Mouse (Mus musculus) cortical plate, adult 2 months (tissue): ENCODE measurements around the gene Casz1. TPM values are rescaled to one million over a fixed set of nuclear protein-coding genes. Genes with fewer than 3 reads are reported as not detected.

Experiments used
- H3K27ac ChIP-seq: fragments of 200-500 bp; 2 replicates; pipeline ENCODE4 v1.5.1; 2012; ENCODE audit warnings: low read length, control low read depth, inconsistent platforms; ENCODE audit not compliant: insufficient read depth
- H3K4me1 ChIP-seq: fragments of 200-500 bp; 2 replicates; pipeline ENCODE4 v1.6.1; 2011; ENCODE audit warnings: low read length; ENCODE audit not compliant: control insufficient read depth, insufficient read depth
- H3K4me3 ChIP-seq: fragments of 200-500 bp; 2 replicates; pipeline ENCODE4 v1.5.1; 2011; ENCODE audit warnings: mild to moderate bottlenecking, low read length, control low read depth; ENCODE audit not compliant: insufficient read depth
- CTCF ChIP-seq: fragments of 200-500 bp; IDR thresholded peaks from 2 replicates; pipeline ENCODE4 v1.5.1; 2011; ENCODE audit warnings: mild to moderate bottlenecking, control low read depth, low read length; ENCODE audit not compliant: insufficient read depth; ENCODE audit errors: extremely low read depth
- POLR2A ChIP-seq: fragments of 200-500 bp; IDR thresholded peaks from 2 replicates; pipeline ENCODE4 v1.6.1; 2011; ENCODE audit warnings: mild to moderate bottlenecking, low read length, control low read depth; ENCODE audit not compliant: insufficient read depth; ENCODE audit errors: extremely low read depth
- polyA plus RNA-seq: library from polyadenylated mRNA; depleted of rRNA; stranded (reverse); fragments of >200 nt; gene quantifications from 2 replicates; pipeline ENCODE4 v1.2.3, GENCODE M21; 2012

Gene Casz1
- polyA plus RNA-seq, 1 experiment, result 0.69 TPM

GRCm38 (mm10) chr4:148925589-148926359, 121.5 kb downstream of the Casz1 start:
- no peak overlapping the region for H3K4me3 ChIP-seq

GRCm38 (mm10) chr4:148926459-148926858, 122.2 kb downstream of the Casz1 start:
- H3K4me1 ChIP-seq, result no peaks in the 10 kb centered on the region

More at GRCm38 (mm10) chr4:148925589-148926359, 121.5 kb downstream of the Casz1 start:
- Histone ChIP-seq H3K27ac (no peak overlapping the region), H3K4me1 (no peaks in the 10 kb centered on the region)
- no peak for TF ChIP-seq CTCF
- TF ChIP-seq POLR2A, result no peak

GRCm38 (mm10) chr4:148928316-148928715, 124.1 kb downstream of the Casz1 start:
- Histone ChIP-seq H3K4me3 (no peak overlapping the region), H3K4me1 (no peaks in the 10 kb centered on the region), H3K27ac (no peak overlapping the region)
- TF ChIP-seq CTCF, result no peak
- no peak for TF ChIP-seq POLR2A

More at GRCm38 (mm10) chr4:148926459-148926858, 122.2 kb downstream of the Casz1 start:
- TF ChIP-seq CTCF, result no peak
- TF ChIP-seq POLR2A, result no peak
- Histone ChIP-seq H3K4me3 (no peak overlapping the region), H3K27ac (no peak overlapping the region)

- Histone ChIP-seq H3K4me3 (no peak overlapping the region), H3K27ac (no peak overlapping the region), H3K4me1 (no peaks in the 10 kb centered on the region)
- no peak for TF ChIP-seq CTCF
- no peak for TF ChIP-seq POLR2A
Measured at GRCm38 (mm10) chr4:148928876-148929275, 124.6 kb downstream of the Casz1 start.

GRCm38 (mm10) chr4:148930721-148931229, 126.5 kb downstream of the Casz1 start:
- no peak overlapping the region for H3K4me3 ChIP-seq
- H3K4me1 ChIP-seq, result no peaks in the 10 kb centered on the region
- no peak for TF ChIP-seq CTCF
- TF ChIP-seq POLR2A, result no peak
- no peak overlapping the region for H3K27ac ChIP-seq

GRCm38 (mm10) chr4:148933109-148933508, 128.9 kb downstream of the Casz1 start:
- TF ChIP-seq POLR2A (no peak), CTCF (no peak)
- H3K4me3 ChIP-seq, result no peak overlapping the region
- H3K4me1 ChIP-seq, result no peaks in the 10 kb centered on the region
- H3K27ac ChIP-seq, result no peak overlapping the region

DNA sequence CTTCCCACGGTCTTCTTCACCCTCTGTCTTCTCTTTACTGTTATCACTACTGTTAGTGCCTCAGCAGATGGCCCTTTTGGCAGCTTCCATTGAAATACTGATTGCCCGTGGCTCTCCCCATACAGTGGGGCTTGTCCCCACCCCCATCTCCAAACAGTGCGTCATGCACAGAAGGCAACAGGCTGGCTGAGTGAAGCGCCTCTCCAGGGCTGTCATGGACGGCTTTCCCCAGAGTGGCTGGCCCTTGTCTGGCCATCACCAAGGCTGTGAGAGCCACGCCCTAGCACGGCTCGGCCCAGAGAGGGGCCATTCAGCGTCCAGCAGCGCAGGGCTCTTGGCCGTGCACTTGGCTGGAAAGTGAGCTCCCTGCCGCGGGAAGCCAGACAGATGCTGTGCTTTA, 131.0 kb downstream of the Casz1 start:
- TF ChIP-seq CTCF (no peak), POLR2A (no peak)

DNA sequence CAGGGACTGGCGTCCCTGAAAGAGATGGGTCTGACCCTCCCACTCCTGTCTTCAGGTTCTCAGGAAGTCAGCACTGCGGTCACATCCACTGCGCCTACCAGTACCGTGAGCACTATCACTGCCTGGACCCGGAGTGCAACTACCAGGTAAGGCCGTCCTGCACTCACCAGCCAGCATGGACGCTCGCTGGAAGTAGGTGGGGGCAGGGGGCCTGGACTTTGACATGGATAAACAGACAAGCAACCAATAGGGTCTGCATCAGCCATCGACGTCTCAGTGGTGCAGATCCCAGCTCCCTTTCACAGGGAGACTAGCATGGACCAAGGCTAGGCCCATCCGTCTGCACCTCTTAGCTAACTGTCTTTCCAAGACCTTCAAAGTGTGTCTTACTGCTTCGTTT, 131.9 kb downstream of the Casz1 start:
- Histone ChIP-seq H3K27ac (no peak overlapping the region), H3K4me1 (no peaks in the 10 kb centered on the region), H3K4me3 (no peak overlapping the region)
- TF ChIP-seq CTCF (no peak), POLR2A (no peak)

More for the DNA sequence above, 131.0 kb downstream of the Casz1 start:
- Histone ChIP-seq H3K27ac (no peak overlapping the region), H3K4me3 (no peak overlapping the region), H3K4me1 (no peaks in the 10 kb centered on the region)

DNA sequence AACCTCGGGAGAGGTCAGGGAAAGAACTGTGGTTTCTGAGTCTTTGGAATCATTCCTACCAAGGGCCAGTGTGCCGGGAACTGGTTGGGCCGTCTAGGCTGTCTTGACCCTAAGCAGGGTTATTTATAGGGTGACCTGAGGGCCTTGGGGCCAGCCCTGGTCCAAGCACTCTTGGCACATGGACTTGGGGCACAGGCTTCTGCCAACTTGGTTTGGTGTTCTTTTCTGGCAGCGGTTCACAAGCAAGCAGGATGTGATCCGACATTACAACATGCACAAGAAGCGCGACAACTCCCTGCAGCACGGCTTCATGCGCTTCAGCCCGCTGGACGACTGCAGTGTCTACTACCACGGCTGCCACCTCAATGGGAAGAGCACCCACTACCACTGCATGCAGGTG, 132.5 kb downstream of the Casz1 start:
- Histone ChIP-seq H3K4me1 (no peaks in the 10 kb centered on the region), H3K4me3 (no peak overlapping the region), H3K27ac (no peak overlapping the region)
- TF ChIP-seq CTCF (no peak), POLR2A (no peak)

DNA sequence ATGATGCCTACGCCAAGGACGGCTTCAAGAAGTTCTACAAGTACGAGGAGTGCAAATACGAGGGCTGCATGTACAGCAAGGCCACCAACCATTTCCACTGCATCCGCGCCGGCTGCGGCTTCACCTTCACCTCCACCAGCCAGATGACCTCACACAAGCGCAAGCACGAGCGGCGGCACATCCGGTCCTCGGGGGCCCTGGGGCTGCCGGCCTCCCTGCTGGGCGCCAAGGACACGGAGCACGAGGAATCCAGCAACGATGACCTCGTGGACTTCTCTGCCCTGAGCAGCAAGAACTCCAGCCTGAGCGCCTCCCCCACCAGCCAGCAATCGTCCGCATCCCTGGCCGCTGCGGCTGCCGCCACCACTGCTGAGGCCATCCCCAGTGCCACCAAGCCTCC, 134.3 kb downstream of the Casz1 start:
- Histone ChIP-seq H3K27ac (no peak overlapping the region), H3K4me1 (no peaks in the 10 kb centered on the region), H3K4me3 (no peak overlapping the region)
- TF ChIP-seq POLR2A (no peak), CTCF (no peak)
